Mouse (Mus musculus) urinary bladder, postnatal 14 days (tissue): ENCODE measurements around the gene Kazald1.
"Not testable (repeated sequence)": the region's sequence is repeated elsewhere in the genome, so short reads cannot be mapped to it uniquely, and the experiment has no call there.

Experiments
- DNase-seq: peaks from one replicate; pipeline ENCODE4 v3.0.0; 2021; ENCODE audit warnings: low spot score

Kazald1 gene

GRCm38 (mm10) chr19:45074580-45075322, at the start of gene Kazald1:
TSS of gene Kazald1 (plus strand) at chr19:45075241.
- peak; percentile 96 for DNase-seq

DNA sequence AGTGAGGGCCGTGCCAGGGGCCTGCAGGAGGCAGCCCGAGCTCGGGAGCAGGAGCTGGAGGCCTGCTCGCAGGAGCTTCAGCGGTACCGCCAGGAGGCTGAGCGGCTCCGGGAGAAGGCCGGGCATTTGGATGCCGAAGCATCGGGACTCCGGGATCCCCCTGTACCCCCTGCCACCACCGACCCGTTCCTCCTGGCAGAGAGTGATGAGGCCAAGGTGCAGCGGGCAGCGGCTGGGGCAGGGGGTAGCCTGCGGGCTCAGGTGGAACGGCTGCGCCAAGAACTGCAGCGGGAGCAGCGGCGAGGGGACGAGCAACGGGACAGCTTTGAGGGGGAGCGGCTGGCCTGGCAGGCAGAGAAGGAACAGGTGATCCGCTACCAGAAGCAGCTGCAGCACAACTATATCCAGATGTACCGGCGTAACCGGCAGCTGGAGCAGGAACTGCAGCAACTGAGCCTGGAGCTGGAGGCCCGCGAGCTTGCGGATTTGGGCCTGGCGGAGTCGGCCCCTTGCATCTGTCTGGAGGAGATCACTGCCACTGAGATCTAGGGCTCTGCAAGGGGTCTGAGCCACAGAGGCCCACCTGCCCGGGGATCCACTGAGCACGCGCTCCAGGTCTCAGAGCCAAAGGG, 49.0 kb upstream of the Kazald1 start:
- DNase-seq, result no peak

- no peak for DNase-seq
Measured at GRCm38 (mm10) chr19:45026958-45027670, 47.9 kb upstream of the Kazald1 start.

GRCm38 (mm10) chr19:45027848-45028247, 47.2 kb upstream of the Kazald1 start:
- no peak for DNase-seq

- no peak for DNase-seq
Measured at GRCm38 (mm10) chr19:45028746-45029145, 46.3 kb upstream of the Kazald1 start.

GRCm38 (mm10) chr19:45029571-45029970, 45.5 kb upstream of the Kazald1 start:
- DNase-seq, result no peak

- DNase-seq, result peak; percentile 70
Measured at GRCm38 (mm10) chr19:45030111-45030510, 44.9 kb upstream of the Kazald1 start.

DNA sequence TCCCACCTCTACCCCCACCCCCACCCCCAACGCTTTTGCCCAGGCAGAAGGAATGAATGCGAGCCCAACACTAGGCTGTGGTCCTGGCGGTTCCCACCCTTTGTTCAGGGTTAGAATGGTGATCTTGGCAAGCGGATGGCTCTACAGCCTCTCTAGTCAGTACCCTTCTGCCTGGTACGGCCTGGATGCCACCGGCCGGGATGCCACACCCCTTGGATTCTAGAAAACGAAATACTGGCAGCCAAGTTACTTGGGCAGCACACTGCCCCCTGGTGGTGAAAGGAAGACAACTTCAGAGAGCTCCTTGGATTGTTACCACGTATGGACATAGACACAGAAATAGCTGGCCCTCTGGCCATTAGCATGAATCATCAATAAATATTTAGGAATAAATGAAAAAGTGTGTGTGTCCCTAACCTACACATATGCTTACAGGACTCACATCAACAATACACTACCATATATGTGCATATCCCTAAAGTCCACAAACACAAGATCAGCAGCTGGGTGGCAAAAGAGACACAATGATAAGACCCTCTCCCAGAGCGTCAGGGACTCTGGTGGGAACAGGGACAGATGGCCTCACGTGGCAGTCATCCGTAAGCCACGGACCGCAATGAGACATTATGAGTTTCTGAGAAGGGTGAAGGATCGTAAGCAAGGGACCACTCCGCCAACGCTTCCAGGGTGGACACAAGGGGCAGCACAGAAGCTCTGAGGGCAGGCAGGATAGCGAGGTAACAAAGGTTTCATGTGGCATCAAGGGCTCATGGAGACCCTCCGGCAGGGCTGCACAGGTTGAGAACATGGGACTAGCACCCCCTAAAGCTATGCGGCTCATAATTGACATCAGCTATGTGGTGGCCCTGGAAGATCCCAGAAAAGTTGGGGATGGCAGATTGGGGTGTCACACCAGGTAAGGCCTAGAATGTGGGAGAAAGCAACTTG, 44.0 kb upstream of the Kazald1 start:
- peak; percentile 83 for DNase-seq

GRCm38 (mm10) chr19:45031780-45032179, 43.3 kb upstream of the Kazald1 start:
- peak; percentile 84 for DNase-seq

DNA sequence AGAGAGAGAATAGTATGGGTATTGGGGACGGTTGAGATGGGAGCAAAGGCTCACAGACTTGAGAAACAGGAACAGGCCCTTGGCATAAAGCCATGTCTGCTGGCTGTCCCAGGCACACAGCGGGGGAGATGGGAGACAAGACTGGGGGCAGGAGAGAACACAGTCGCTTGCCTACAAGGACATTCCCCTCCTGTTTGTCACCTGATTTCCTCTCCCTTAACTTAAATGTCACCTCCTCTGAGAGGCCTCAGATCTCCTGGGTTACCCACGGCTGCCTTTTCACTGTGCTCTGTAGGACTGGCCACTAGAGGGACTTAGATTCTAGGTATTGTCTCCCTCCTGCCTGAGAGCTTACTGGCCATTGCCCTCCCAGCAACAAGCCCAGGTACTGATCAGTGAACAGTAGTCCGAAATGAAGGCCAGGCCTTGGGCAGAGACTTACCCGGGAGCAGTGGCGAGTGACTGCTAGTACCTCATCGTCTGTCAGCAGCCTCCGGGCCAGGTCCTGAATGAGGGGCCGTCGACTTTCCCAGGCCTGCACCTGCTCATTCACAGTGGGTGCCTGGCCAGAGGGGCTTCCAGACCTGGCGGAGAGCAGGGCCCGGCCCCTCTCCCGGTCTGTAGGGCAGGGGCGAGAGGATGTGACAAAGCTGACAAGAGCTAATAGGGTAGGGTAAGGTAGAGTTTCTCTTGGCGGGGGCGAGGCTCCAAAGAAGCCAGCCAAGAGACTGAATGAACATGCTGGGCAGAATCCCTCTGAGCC, 42.3 kb upstream of the Kazald1 start:
- peak; percentile 61 for DNase-seq

GRCm38 (mm10) chr19:45036867-45037266, 38.2 kb upstream of the Kazald1 start:
- peak; percentile 73 for DNase-seq

GRCm38 (mm10) chr19:45038198-45038597, 36.8 kb upstream of the Kazald1 start:
- DNase-seq, result not testable (repeated sequence)

DNA sequence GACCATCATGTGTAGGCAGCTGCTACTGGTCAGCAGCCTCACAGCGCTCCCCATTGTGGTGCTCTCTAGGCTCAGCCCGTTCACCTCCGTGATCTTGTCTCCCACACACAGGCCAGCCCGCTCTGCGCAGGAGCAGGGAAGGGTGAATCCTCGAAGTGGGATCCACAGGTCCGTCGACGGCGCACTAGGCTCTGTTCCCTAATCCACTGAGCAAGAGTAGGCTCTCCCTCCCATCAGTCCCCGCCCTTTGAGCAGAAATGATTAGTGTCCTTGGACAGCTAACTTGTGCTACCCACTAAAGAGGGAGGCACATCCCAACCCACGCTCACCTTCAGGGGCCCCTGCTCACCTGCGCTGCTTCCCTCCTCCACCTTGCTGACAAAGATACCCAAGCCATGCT, 34.8 kb upstream of the Kazald1 start:
- no peak for DNase-seq

DNA sequence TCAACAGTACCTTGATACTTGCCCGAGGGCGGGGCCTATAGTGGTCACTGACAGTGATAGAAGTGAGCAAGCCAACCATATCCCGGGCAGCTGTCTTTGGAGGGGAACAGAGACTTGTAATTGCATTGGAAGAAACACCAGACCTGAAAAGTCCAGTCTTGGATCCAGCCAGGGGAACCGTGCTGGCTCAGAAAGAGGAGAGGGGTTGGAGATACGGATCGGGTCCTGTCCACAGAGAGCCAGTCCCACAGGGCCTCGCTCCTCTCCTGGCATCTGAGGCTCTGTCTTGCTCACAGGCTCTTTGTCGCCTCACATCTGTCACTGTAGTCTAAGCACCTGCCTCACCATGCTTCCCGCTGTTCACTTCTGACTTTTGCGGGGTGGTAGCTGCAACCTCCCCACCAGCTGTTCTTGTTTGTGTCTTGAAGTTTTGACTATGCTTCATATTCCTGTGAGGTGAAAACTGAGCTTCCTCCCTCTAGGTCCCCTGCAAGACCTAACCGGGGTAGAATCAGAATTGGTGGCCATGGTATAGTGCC, 30.6 kb upstream of the Kazald1 start:
- no peak for DNase-seq

GRCm38 (mm10) chr19:45045236-45045635, 29.8 kb upstream of the Kazald1 start:
- no peak for DNase-seq

DNA sequence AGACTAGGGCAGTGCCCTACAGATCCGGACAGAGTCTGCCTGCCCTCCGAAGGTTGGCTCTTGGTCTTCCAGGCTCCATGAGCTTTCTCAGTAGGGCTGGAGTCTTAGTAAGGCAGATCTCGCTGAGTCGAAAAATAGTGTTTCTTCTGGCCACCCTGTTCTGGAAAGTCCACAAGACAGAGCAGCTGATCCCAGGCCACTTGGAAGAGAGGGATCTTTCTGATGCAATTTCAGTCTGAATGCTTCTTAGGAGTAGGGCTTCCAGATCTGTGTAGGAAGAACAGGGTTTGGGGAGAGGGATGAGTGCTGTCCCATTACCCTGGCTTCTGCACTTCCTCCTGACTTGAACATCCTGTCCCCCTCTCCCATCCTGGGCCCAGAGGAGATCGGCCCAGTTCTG, 29.4 kb upstream of the Kazald1 start, which contains the start of gene Pdzd7:
Gene Pdzd7 (minus strand): TSS at position 67 of the 400 bp plus-strand sequence.
- DNase-seq, result no peak

DNA sequence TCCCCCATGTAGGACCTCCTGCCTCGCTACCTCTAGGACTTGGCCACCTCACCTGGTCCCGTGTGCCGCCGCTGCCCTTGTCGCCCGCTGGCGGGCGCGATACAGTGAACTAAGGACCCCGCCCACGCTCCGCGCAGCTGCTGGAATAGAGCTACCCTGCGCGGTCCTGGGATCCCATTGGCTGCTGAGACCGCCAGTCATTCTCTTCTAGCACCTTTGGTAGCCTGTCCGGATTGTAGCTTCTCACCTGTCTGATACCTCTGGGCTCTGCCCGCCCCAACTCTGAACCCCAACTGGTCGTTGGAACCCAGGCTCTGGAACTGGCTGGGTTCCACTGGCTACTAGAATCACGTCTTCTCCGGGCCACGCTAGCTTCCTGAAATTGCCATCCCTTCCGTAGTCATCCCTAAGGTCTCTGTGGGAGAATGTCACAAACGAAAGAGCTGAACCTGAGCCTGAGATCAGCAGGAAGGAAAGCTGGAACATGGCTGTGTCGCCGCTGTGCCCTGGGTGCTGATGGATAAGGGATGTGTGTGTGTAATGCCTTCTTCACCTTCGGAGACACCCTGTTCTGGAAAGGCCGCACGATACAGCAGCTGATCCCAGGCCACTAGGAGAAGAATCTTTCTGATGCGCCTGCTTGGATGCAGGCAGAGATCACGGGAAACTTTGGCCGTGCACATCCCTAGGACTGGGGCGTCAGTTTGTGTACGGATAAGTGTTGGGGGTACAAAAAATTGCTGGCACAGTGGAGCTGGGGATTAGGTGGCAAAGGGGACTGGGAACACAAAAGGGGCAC, 28.3 kb upstream of the Kazald1 start:
- DNase-seq, result peak; percentile 95

DNA sequence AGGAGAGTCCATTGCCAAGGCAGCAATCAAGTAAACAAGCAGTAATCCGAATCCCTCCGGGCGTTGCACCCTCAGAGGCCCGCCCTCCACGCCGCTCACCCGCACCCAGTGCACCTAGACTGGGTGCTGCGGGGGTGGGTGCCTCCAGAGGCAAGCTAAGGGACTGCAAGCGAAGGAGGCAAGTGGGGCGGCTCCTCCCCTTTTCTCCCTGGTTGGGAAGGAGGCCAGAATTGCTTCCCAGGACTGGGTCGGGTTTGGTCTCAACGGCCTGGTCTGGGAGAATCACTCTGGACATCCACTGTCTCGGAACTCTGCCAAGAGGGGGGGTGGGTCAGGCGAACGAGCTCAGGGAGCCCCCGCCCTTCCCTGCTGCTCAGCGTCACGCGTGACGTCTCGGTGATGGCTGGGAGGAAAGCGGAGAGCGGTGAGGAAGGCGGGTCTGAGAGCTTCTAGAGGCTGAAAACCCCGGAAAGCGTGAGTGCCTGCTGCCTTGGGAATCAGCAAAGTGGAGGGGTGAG, 27.6 kb upstream of the Kazald1 start, which contains the start of gene Sfxn3:
Gene Sfxn3 (plus strand): TSS at position 87 of the 518 bp plus-strand sequence.
- DNase-seq, result peak; percentile 97

DNA sequence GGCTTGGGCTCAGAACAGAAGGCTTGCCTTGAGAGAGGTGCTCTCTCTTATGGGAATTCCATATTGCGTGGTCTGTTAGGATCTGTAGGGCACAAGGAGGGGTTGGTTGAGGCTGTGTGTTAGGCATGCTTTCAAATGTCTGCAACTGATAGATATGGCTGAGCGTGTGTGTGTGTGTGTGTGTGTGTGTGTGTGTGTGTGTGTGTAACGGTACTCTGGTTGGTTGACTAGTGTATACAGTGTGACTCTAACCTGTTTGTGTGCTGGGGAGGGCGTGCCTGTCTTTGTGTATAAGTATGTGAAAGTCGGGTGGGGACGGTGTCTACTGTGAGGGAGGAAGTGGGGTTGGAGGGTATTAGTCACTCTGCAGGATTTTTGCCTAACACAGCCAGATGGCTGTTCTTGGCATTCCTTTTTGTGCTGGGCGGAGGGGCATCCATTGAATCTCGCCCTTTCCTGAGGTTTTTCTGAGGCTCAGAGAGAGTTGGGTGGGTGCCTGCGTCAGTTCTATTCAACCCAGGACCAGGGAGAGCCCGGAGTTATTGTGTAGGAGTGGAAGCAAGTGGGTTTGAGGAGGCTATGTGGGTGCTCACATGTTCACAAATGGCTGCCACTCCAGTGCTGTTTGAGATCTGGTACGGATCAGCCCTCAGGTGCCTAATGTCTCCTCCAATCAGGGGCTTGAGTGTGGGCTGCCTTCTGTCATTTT, 27.0 kb upstream of the Kazald1 start:
- DNase-seq, result peak; percentile 79
